Comparison of ENCODE assay signal across 9 mouse cellular contexts in genomic region chr9:96838864-96839263, GRCm38 (mm10). TPM values are rescaled to one million over a fixed set of nuclear protein-coding genes. Genes with fewer than 3 reads are reported as not detected.
DNase-seq lines count a peak whose midpoint lies in the region; ATAC-seq and TF ChIP-seq lines count a peak whose summit lies in the region.
"Had no signal": no experiment of that assay in that cellular context is flagged by ENCODE, and none has a peak within 500 bp of the region (broad histone marks: within the 10 kb centered on the region; RNA-seq: fewer than 3 reads in every experiment).

No protein-coding gene starts in this region.

- no peak overlapping the region for H3K4me3 ChIP-seq in heart, embryonic 12.5 days
- H3K4me3 ChIP-seq in CH12.LX (replicated peaks in 1 of 3; ENCODE audit: low read depth in 2 of 3, low read length in 2 of 3, poor library complexity in 1 of 3) = no peak overlapping the region
- no peak overlapping the region for H3K4me3 ChIP-seq in limb, embryonic 11.5 days (ENCODE audit: low read depth, low read length)
- no peak overlapping the region for H3K4me3 ChIP-seq in neural tube, embryonic 13.5 days
- H3K4me3 ChIP-seq: liver, embryonic 15.5 days had no signal

- peak; percentile 86 to 96 for TF ChIP-seq CTCF in CH12.LX (conservative IDR thresholded peaks at IDR 0.05 in 1 of 2, IDR thresholded peaks at IDR 0.05 in 1 of 2; ENCODE audit: low read depth in 2 of 2, low read length in 2 of 2)

- H3K9ac ChIP-seq in heart, embryonic 12.5 days = no peak overlapping the region
- no peak overlapping the region for H3K9ac ChIP-seq in CH12.LX (ENCODE audit: insufficient read depth, low read depth)
- no peak overlapping the region for H3K9ac ChIP-seq in limb, embryonic 11.5 days (ENCODE audit: low read length)
- 0 out of 2 replicates have a peak overlapping the region, but pooled peaks have one; percentile 19 for H3K9ac ChIP-seq in neural tube, embryonic 13.5 days
- H3K9ac ChIP-seq: liver, embryonic 15.5 days had no signal

- no peaks in the 10 kb centered on the region for H3K79me2 ChIP-seq in CH12.LX (replicated peaks; ENCODE audit: control insufficient read depth, extremely low read depth, insufficient read depth, poor library complexity, severe bottlenecking)

- H3K27ac ChIP-seq in heart, embryonic 12.5 days (ENCODE audit: poor library complexity, severe bottlenecking) = no peak overlapping the region
- no peak overlapping the region for H3K27ac ChIP-seq in CH12.LX (ENCODE audit: insufficient read depth, low read depth)
- no peak overlapping the region for H3K27ac ChIP-seq in limb, embryonic 11.5 days (replicated peaks; ENCODE audit: low read depth, low read length)
- H3K27ac ChIP-seq in neural tube, embryonic 13.5 days (replicated peaks) = peak overlapping the region; percentile 86
- H3K27ac ChIP-seq: liver, embryonic 15.5 days had no signal

- no peak for TF ChIP-seq EP300 in CH12.LX (IDR thresholded peaks at IDR 0.05; ENCODE audit: low read length)

- no peak overlapping the region for H3K4me2 ChIP-seq in heart, embryonic 12.5 days
- H3K4me2 ChIP-seq in CH12.LX (ENCODE audit: insufficient read depth, low read depth, poor library complexity, severe bottlenecking) = no peak overlapping the region
- H3K4me2 ChIP-seq in limb, embryonic 11.5 days (ENCODE audit: low read depth, severe bottlenecking) = no peak overlapping the region
- no peak overlapping the region for H3K4me2 ChIP-seq in neural tube, embryonic 13.5 days
- H3K4me2 ChIP-seq: liver, embryonic 15.5 days had no signal

- TF ChIP-seq POLR2A in CH12.LX (IDR thresholded peaks at IDR 0.05; ENCODE audit: low read depth, low read length) = no peak

- no peaks in the 10 kb centered on the region for H3K27me3 ChIP-seq in heart, embryonic 12.5 days (replicated peaks)
- H3K27me3 ChIP-seq in CH12.LX (replicated peaks) = no peaks in the 10 kb centered on the region
- H3K27me3 ChIP-seq in limb, embryonic 11.5 days (ENCODE audit: control insufficient read depth, insufficient read depth, low read length) = no peaks in the 10 kb centered on the region
- no peaks in the 10 kb centered on the region for H3K27me3 ChIP-seq in neural tube, embryonic 13.5 days
- H3K27me3 ChIP-seq: liver, embryonic 15.5 days had no signal

- peaks cover 18% of the 10 kb centered on the region for H3K9me3 ChIP-seq in heart, embryonic 12.5 days (replicated peaks)
- no peaks in the 10 kb centered on the region for H3K9me3 ChIP-seq in CH12.LX (replicated peaks; ENCODE audit: low read length)
- no peaks in the 10 kb centered on the region for H3K9me3 ChIP-seq in limb, embryonic 11.5 days (ENCODE audit: control insufficient read depth, low read length)
- peaks cover 7% of the 10 kb centered on the region for H3K9me3 ChIP-seq in neural tube, embryonic 13.5 days
- H3K9me3 ChIP-seq: liver, embryonic 15.5 days had no signal

- in situ Hi-C loops in CH12.LX (cut with MboI; ENCODE audit: low pct_ligation_motif_present, low pct_unique_long_range_greater_than_20kb, low sequenced_read_pairs) = no loop called here

- dilution Hi-C loops in CH12.LX (cut with MboI; ENCODE audit: extremely low pct_ligation_motif_present, extremely low pct_unique_long_range_greater_than_20kb, low sequenced_read_pairs) = no loop called here

- peak; percentile 40; the same call in 1 of the 2 replicates for ATAC-seq in heart, embryonic 12.5 days (ENCODE audit: insufficient number of reproducible peaks, low FRiP score)
- peak; percentile 74 for ATAC-seq in common myeloid progenitor, adult 5-6 weeks (replicated peaks; ENCODE audit: low read depth, poor library complexity, severe bottlenecking)
- ATAC-seq in limb, embryonic 11.5 days (ENCODE audit: insufficient number of reproducible peaks, low FRiP score, low TSS enrichment, low read depth) = peak; percentile 56
- peak; percentile 62 for ATAC-seq in neural tube, embryonic 13.5 days (ENCODE audit: low read depth)

- WGBS in heart, embryonic 12.5 days = 34% methylated on average over 10 of the region's 10 CpGs
- 38% methylated on average over 10 of the region's 10 CpGs for WGBS in limb, embryonic 11.5 days
- WGBS in neural tube, embryonic 13.5 days = 29% methylated on average over 10 of the region's 10 CpGs

- peaks cover 11% of the 10 kb centered on the region for H3K4me1 ChIP-seq in heart, embryonic 12.5 days (replicated peaks)
- peaks cover 3 to 28% of the 10 kb centered on the region in 2 experiments; a peak in 2 of 4 replicates for H3K4me1 ChIP-seq in CH12.LX (ENCODE audit: control insufficient read depth in 1 of 2, insufficient read depth in 2 of 2)
- H3K4me1 ChIP-seq in limb, embryonic 11.5 days (ENCODE audit: control insufficient read depth, insufficient read depth, low read length) = peaks cover 8% of the 10 kb centered on the region
- peaks cover 38% of the 10 kb centered on the region for H3K4me1 ChIP-seq in neural tube, embryonic 13.5 days (replicated peaks)
- H3K4me1 ChIP-seq: liver, embryonic 15.5 days had no signal

- H3K36me3 ChIP-seq in heart, embryonic 12.5 days = peaks cover 6% of the 10 kb centered on the region
- H3K36me3 ChIP-seq in CH12.LX (replicated peaks in 1 of 2; ENCODE audit: control insufficient read depth in 1 of 2, insufficient read depth in 1 of 2, low read length in 1 of 2) = peaks cover 0 to 48% of the 10 kb centered on the region in 2 experiments
- H3K36me3 ChIP-seq in limb, embryonic 11.5 days (ENCODE audit: control insufficient read depth, insufficient read depth, low read length) = no peaks in the 10 kb centered on the region
- H3K36me3 ChIP-seq in neural tube, embryonic 13.5 days = no peaks in the 10 kb centered on the region
- H3K36me3 ChIP-seq: liver, embryonic 15.5 days had no signal

- no peak for DNase-seq in heart, adult 11 months
- peak; percentile 82 for DNase-seq in CH12.LX (ENCODE audit: extremely low read depth)
- peak; percentile 37 for DNase-seq in heart, postnatal 4 days
- peak; percentile 60 for DNase-seq in limb, embryonic 11.5 days (ENCODE audit: low spot score)
- no peak for DNase-seq in gastrocnemius, postnatal 25 days

- peak; percentile 89 for TF ChIP-seq RAD21 in CH12.LX (IDR thresholded peaks at IDR 0.05; ENCODE audit: low read depth, low read length)

TF ChIP-seq in CH12.LX, 34 proteins besides CTCF, POLR2A, EP300 and RAD21:
- TF ChIP-seq IRF4 (IDR thresholded peaks at IDR 0.05; ENCODE audit: low read depth, low read length) = peak; percentile 47; the same call in 1 of the 2 replicates
- no peak for TF ChIP-seq USF1 (IDR thresholded peaks at IDR 0.05; ENCODE audit: low read depth, low read length)
- 0 out of 2 replicates have a peak, but pooled peaks have one; percentile 22 for TF ChIP-seq MEF2A (IDR thresholded peaks at IDR 0.05; ENCODE audit: borderline replicate concordance, low read depth, low read length)
- peak; percentile 81 for TF ChIP-seq MAX (IDR thresholded peaks at IDR 0.05; ENCODE audit: low read length)
- TF ChIP-seq ELF1 (IDR thresholded peaks at IDR 0.05; ENCODE audit: low read depth, low read length) = 0 out of 2 replicates have a peak, but pooled peaks have one; percentile 36
- TF ChIP-seq ZC3H11A (IDR thresholded peaks at IDR 0.05; ENCODE audit: low read depth, low read length) = peak; percentile 83
- TF ChIP-seq ZMIZ1 (IDR thresholded peaks at IDR 0.05; ENCODE audit: low read depth, low read length) = no peak
- TF ChIP-seq SMC3 (IDR thresholded peaks at IDR 0.05; ENCODE audit: low read depth, low read length) = peak; percentile 95
- no peak for TF ChIP-seq KAT2A (IDR thresholded peaks at IDR 0.05; ENCODE audit: insufficient replicate concordance, low read length)

RNA-seq across cellular contexts. Expression of gene Pxylp1, which starts 53.6 kb away (rescaled TPM):
- 36.9 and 37.3 TPM in 2 replicates for polyA plus RNA-seq in heart, embryonic 12.5 days (2016; fragmentation: Nextera tagmentation; extraction: Ambion mirVana)
- total RNA-seq in CH12.LX (2012; rRNA removed) = 6.2 and 7.8 TPM in 2 replicates
- 8.3 TPM in 2 replicates for total RNA-seq in CH12.LX (2014; rRNA removed)
- polyA plus RNA-seq in CH12.LX (2012; ENCODE audit: insufficient read length, low read depth) = 10.1 and 12.0 TPM in 2 replicates
- 17.8 and 21.7 TPM in 2 replicates for total RNA-seq in common myeloid progenitor, adult 5-6 weeks (2017)
- 10 to 100 TPM; 22.0 to 28.3 TPM for total RNA-seq in heart, postnatal 4 days (2021)
- 15.5 and 15.9 TPM in 2 replicates for polyA plus RNA-seq in limb, embryonic 11.5 days (2014; fragmentation: Nextera tagmentation; extraction: Ambion mirVana)
- 31.5 and 33.4 TPM in 2 replicates for polyA plus RNA-seq in neural tube, embryonic 13.5 days (2015; fragmentation: Nextera tagmentation; extraction: Ambion mirVana)
- total RNA-seq in gastrocnemius, postnatal 25 days (2021) = 1 to 10 TPM; 1.7 to 1.8 TPM

Comparison
In these comparisons a context has a peak if more than half of its experiments do, and no peak if none do; other contexts are left out.
1. DNase-seq: peak in CH12.LX (single experiment), heart, postnatal 4 days (single experiment) and limb, embryonic 11.5 days (single experiment); none in heart, adult 11 months (single experiment) and gastrocnemius, postnatal 25 days (single experiment).
2. Peak in every context shown above with its lines, with median percentiles within 50 percentile points of each other: ATAC-seq.